Mouse (Mus musculus): Measurements from ENCODE around the gene Vps45.

- TF ChIP-seq CTCF (IDR thresholded peaks at IDR 0.05; ENCODE audit: low read depth, low read length) (no peak), POLR2A (IDR thresholded peaks at IDR 0.05; ENCODE audit: extremely low read depth, insufficient read depth, low read length) (no peak)
These were observed 42.6 kb downstream of the Vps45 start for GRCm38 (mm10) chr3:96015681-96016080.
